Mouse (Mus musculus) induced T-regulatory cell, adult 2 months (primary cell): ENCODE data around the gene Uxs1.

Source experiments
- DNase-seq: peaks from one replicate; pipeline ENCODE4 v3.0.0-alpha.2; 2012; ENCODE audit warnings: low read depth

Gene Uxs1

DNA sequence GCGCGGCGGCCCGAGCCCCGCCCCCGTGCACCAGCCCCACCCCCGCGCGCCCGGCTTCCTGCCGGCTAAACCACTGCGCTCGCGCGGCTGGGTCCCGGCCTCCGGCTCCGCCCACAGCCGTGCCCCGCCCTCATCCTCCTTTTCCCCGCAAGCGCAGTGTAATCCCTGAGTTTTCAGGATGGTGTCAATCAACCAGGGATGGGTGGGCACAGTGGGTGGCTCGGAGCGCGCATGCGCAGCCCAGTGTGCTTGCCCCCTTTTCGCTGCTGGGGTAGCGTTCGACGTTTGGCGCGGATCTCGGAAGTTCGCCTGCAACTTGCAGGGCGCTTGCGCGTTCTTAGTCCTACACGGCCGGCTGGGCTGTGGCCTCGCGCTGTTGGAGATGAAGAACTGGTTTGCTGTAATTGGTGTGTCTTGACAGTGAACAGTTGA lies at the start of gene Uxs1:
Gene Uxs1 (minus strand): TSS at position 38 of the 432 bp plus-strand sequence.
- DNase-seq, result peak; percentile 98

DNA sequence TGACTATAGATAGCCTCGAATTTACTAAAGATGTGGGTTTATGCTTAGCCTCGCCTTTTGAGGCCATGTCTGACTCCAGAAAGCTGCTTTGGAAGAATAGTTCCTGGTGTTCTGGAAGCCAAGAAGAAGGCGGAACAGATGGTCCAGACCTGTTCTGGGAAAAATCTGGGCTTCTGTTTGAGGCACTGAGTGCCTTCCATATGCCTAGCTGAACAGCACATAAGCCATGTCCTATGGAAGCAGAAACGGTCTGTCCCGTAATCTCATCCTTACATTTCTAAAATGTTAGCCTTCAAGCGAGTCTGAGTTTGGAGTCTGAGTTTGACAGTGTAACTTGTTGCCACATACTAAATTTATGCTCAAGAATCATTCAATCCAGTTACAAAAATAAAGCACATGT lies 49.6 kb upstream of the Uxs1 start:
- no peak for DNase-seq

DNA sequence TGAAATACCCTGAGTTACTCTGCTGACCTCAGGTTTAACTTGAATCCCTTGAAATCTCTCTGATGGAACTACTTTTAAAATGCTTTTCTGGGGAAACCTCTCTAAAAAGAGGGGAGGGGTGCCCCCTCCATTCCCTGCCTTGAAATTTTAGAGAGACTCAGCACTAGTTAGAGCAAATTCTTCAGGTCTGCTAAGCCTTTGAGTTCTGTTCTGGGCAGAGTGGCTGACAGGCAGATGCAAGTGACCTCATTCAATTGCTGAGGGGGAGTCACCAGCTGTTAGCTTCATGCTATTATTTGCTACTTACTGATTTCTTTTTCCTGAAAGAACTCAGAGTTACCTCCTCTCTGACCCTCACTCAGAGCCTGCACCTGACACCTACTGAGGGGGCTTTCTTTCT lies 43.5 kb upstream of the Uxs1 start:
- DNase-seq, result no peak

DNA sequence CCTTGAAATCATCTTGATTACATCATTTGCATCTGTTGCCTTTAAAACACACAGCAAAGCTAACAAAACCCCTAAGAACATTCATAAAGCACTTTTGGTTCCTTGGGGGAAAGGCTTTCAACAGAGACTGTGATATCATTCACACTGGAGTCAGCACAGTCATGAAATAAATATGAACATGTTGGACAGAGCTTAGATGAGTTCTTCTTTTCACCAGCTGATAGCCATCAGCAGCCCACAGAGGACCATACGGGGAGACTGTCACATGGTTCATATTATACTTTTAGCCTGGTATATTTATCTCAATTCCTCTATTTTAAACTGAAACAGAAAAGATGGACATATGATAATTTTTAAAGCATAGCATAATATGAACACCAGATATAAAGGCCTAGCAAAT lies 40.9 kb upstream of the Uxs1 start:
- DNase-seq, result no peak

DNA sequence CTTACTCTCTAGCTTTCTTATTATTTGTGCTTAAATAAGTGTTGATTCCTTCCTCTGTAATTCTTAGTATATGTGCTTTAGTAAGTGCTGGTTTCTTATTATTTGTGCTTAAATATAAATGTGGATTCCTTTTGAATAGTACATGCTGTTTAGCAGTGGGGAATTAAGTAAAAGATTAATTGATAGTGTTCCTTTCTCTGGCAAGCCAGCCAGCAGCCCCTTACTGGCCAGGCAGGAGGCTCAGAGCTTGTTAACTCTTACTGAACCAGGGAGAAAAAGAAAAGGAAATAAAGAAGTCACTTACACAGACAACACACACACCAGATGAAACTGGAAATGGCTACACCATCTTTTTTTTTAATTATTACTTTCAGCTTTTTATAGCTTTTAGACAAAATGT lies 37.2 kb upstream of the Uxs1 start:
- DNase-seq, result no peak

DNA sequence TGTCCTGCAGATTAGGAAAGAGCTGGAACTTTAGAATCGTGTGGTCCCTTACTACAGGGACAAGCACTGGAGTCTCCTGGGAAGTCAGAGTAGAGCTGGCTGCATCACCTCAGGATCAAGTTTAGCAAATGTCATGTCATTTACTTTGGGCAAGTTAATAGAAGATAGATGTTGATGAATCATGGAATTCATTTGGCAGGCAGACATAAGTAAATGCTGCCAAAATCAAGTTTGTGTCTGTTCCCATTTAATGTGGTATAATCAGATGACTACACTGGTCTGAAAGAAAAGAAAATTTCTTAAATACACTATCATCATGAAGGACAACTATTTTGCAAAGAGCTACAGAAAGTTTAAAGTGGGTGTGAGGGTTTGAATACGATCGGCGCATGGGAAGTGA lies 35.0 kb upstream of the Uxs1 start:
- DNase-seq, result no peak

DNA sequence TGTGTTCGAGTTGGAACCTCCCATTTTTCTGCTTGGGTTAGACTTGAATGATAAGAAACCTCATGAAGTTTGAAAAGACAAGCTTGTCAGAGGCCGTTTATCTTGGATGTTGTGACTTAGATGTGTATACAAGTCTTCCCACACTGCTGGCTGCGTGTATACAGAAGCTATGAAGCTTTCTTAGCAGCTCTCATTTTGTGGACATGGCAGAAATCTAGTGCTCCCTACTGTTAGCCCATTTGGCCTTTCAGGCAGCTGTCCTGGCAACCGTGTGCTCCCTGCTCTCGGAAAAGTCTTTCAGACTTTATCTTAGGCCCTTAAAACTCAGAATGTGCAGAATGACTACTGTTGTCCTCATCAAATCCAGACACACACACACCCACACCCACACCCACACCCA lies 31.4 kb upstream of the Uxs1 start:
- DNase-seq, result no peak

DNA sequence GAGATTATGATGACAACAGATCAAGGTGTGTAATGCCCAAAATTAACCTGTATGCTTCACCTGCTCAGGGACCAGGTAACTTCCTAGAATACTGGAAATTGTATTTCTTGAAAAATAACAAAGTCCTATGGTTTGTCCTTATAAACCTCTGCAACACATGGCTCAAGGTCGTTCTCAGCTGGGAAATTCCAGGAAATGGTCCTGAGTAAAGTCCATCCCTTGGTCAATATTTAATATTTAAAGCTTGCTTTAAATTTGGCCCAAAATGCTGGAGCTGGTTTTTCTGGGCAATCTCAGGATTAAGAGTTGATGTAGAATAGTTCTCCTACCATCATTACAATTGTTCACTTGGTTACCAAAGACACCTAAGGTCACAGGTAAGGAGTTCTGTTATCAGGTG lies 30.1 kb upstream of the Uxs1 start:
- DNase-seq, result no peak

DNA sequence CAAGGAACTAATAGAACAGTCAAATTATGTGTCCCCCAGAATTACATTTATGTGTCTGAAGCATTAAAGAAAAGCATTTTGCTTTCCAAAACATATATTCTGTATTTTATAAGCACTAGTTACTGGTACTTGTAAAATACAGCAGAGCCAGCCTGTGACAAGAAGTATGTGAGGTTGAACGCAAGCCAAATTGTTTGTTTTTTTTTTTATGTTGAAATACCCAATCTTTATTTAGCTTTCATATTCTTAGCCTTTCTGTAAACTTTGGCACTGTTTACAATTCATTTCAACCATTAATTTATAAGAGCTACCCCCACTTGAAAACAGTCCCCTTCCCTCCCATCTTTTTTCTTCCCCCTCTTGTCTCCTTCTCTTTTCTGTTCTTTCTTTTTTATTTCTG lies 28.0 kb upstream of the Uxs1 start:
- DNase-seq, result no peak

DNA sequence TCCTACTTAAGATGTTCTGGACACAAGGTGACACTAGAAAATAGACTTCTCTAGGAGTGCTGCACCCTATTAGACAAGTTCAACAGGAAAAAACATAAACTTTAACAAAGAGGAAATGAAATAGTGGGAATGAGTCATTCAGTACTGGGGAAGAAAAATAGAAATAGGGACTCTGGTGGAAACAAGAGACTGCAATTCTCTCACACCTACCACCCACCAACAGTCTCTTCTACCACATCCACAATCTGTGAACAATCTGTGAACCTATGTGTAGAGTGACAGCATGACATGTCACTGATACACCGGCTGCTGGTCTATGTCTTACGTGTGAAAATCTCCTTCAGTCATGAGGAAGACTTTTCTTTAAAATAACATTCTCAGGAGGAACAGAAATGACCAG lies 15.8 kb upstream of the Uxs1 start:
- peak; percentile 22 for DNase-seq

DNA sequence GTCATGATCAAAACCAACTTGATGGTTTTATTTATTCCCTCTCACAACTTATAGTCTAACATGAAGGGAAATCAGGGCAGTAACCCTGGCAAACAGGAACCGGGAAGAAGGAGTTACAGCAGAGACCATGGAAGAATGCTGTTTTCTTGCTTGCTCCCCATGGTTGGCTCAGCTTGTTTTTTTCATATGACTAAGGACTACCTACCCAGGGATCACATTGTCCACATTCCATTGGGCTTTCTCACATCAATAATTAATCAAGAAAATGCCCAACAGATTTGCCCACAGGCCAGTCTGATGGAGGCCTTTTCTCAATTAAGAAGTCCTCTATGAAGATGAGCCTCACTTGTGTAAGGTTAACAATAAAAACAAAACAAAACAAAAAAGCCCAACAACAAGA lies 9.6 kb upstream of the Uxs1 start:
- DNase-seq, result no peak

DNA sequence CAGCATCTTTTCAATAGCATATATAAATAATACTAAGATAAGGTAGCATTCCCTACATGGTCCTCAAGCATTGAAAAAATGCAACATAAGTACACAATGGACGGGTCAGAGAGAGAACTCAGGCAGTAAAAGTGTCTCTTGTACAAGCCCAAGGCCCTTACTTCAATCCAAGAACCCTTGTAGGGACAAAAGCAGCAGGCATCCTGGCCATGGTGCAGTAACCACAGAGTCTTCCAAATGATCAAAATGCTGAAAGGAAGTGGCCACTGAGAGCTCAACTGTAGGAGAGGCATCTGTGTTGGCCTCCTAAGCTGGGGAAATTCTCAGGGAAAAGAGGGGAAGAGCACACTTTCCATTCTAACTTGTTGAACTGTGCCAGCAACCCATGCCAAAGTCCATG lies 2.5 kb upstream of the Uxs1 start:
- no peak for DNase-seq

DNA sequence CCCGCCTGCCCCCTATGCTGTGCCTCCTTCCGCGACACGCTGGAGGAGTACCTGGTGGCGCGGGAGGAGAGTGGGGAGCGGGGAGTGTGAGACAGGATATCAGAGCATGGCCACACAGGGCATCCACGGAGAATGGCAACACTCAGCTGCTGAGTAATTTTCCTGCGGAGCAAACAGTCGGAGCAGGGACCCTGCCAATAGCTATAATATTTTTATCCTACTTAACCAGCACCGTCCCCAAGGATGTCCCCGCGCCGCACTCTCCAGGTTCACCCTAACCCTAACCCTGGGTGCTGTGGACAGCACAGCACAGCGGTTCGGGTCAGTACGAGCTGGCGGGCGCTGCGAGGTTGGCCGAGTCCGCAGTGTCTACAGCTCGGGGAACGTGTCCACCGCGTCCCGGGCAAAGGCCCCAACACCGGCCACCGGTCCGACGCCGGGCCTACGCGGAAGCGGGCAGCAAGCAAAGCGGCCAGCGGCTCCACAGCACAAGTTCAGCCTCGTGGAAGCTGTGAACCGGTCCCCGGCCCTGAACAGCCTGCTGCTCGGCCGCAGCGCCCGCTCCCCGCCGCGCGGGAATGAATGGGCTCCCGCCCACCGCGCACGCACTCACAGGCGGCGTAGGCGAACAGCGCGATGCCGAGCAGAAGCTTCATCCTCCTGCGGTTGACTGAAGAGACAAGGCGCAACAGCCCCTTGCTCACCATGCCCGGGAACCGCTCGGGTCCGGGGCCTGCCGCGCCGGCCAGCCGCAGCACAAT lies 418 bp downstream of the Uxs1 start:
- peak; percentile 77 for DNase-seq

DNA sequence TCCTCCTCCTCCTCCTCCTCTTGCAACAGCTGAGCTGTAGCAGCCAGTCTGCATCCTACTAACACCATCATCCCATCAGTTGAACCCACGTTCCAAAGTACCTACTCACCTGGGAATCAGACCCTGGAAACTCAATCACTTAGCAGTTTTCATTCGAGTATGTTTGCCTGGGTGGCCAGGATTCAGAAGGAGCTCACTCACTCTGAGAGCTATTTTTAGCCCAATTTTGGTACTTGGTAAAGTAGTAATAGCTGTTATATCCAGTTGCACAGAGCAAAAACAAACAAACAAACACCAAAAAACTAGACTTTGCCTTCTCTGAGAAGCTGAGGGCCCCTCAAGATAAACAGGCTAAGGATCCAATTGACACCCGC lies 985 bp downstream of the Uxs1 start:
- DNase-seq, result no peak

DNA sequence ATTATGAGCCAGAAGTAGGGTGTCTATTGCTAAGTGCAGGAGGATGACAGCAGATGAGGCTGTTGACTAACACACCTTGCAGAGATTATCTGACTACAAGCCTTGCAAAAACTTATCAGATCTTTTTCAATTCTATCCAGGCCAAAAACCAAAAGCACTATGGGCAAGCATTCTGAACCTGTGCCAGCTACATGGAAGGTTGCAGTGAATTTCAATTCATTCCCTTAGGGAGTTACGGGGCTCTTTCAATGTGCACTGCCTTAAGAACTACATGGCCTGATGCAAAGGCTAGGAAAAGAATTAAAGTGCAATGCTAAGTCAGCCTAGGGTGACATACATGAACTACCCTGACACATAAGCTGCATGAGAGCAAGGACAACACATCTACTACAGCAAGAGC lies 4.2 kb downstream of the Uxs1 start:
- no peak for DNase-seq

DNA sequence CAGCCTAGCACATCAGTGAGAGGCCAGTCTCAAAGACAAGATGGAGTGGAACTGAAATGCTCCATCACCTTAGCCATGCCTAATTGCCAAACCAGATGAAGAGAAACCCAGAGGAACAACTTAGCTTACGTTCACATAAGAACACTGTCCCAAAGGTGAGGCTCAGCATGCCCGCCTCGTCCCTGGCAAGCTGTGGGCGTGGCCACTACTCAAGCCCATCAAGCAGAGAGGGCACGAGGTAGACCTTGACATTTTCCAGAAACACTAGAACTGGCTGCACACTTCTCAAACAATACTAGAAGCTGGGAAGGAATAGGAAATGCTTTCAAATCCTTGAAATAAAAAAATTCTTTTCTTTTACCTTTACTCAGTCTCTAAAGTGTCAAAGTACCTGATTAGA lies 5.0 kb downstream of the Uxs1 start:
- DNase-seq, result no peak

DNA sequence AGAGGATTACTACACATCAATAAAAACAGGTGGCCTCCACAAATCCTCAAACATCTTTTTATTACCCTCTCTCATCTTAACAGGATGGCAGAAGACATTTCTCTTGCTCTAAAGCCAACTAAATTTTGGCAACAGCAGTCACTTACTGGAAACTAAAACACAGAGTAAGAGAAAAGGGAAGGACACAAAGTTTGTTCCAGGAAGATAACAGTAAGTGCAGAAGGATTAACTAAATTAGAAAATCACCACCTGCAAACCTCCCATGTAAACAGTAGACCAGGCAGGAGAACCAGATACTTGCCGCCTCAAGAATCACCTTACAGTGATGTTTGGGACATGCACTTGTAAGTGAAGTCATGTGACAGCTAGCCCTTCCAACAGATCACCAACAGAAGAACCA lies 5.8 kb downstream of the Uxs1 start:
- DNase-seq, result no peak

DNA sequence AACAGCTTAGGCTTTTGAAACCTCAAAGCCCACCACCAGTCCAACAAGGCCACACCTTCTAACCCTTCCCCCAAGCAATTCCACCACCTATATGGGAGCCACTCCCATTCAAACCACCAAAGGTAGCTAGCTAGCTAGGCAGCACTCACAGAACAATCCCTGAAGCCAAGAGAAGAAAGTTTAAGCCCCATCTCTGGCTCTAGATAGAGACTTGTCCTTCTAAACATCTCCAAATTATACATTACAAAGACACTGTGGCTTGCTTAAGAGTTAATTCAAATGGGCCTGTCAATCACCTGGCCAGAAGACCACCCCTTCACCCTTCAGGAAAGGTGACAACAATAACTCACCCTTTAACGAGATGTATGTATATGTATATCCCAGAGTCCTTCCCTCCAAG lies 7.0 kb downstream of the Uxs1 start:
- no peak for DNase-seq

DNA sequence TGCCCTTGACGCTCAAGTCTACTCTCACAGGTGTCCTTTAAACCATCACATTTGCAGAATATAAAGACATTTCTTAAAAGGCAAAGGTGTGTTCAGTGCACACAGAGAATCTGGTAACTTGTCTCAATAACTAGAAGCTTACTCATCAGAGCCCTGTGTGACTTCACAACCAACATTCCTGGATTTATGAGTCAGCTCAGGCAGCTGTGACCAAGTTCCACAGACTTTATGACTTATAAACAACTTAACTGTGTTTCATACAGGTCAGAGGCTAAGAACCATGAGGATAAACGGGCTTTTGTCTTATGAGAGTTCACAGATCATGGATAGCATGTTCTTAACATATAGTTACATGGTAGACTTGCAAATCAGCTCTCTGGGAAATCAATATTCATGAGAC lies 8.5 kb downstream of the Uxs1 start:
- no peak for DNase-seq

DNA sequence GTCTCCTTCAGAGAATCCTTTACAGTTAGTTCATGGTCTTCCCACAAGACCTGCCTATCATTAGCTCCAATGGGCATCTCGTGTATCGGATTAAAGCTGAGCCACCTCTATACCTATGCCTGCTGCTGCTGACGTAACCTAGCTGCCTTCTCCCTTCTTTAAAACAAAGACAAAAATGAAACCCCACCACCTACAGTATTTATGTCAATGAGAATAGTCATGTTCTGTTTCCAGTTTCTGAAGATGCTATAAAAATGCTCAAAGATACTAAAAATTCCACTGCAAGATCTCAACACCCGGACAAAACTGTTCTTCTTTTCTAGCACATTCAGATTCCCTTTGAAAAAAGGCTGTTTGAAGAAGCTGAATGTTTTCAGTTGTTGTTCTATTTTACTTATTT lies 9.2 kb downstream of the Uxs1 start:
- DNase-seq, result no peak

DNA sequence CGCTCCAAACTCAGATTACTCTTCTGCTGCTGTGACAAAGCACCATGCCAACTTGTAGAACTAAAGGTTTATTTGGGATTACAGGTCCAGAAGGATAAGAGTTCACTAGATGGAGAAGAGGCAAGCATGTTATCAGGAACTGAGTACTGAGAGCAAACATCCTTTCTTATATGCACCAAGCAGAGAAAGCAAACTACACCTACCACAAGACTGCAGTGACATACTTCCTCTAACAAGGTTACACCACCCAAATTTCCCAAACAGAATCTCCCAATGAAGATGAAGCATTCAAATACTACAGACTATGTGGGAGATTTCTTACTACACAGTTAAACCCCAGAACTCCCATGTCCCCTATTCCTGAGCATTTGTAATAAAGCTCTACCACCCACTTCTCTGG lies 15.8 kb downstream of the Uxs1 start:
- no peak for DNase-seq

DNA sequence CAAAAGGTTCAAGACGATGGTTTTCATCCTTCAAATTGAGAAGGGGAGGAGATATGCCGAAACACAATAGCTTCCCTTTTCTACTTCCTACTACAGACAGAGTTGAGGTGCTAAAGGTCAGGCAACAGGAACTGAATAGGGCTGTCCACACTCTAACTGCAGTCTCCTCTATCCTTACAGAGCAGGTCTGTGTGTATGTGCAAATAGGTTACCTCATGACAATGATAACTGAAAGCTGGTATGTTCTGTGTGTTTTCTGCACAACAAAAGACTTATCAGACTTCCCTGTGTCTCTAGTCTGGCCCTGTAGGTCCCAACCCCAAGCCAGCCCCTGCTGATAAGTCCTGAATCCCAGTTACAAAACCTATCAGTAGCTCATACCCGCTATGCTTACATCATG lies 16.5 kb downstream of the Uxs1 start:
- no peak for DNase-seq

DNA sequence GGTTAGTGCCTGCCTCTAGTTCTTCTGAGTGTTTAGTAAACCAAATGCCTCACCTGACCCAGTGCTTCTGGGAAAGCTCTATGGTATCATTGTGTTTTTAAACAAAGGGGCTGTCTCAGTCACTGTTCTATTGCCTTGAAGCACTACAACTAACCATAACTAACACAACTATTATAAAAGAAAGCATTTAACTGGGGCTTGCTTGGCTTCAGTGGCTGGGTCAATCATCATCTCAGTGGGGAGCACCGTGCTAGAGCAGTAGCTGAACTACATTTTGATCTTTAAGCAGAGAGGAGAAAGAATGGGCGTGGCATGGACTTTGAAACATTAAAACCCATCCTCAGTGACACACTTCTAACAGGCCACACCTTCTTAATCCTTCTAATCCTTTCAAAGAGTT lies 18.2 kb downstream of the Uxs1 start:
- no peak for DNase-seq

DNA sequence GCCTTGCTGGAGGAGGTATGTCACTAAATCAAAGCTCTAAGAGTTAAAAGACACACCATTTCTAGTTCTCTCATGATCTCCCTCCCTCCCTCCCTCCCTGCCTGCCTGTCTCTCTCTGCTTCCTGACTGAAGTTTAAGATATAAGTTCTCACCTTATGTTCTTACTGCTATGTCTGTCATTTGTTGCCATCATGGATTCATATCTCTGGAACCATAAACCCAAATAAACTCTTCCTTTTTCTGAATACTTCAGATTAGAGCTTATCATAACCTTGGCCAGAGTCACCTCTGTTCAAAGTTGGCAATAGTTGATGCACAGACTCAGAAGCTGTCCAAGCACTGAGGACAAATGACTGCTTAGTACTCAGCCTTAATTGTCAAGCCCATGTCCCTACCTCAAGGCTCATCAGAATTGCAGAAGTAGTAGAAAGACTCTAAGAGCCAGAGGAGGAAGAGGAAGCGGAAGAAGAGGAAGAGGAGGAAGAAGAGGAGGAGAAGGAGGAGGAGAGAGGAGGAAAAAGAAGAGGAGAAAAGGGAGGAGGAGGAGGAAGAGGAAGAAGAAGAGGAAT lies 23.6 kb downstream of the Uxs1 start:
- no peak for DNase-seq
